Mouse (Mus musculus) adrenal gland, postnatal 0 days (tissue): ENCODE measurements around the gene Eomes. TPM values are rescaled to one million over a fixed set of nuclear protein-coding genes. Genes with fewer than 3 reads are reported as not detected.

Experiments used
- polyA plus RNA-seq: library from polyadenylated mRNA; unstranded; fragments of >200 nt; fragmentation: Nextera tagmentation; extraction: Ambion mirVana; gene quantifications from 2 replicates; pipeline ENCODE4 v1.2.1, GENCODE M21; 2015

Eomes gene
- polyA plus RNA-seq, result 0.16 TPM in 1 of 2 replicates, not detected in the other

DNA sequence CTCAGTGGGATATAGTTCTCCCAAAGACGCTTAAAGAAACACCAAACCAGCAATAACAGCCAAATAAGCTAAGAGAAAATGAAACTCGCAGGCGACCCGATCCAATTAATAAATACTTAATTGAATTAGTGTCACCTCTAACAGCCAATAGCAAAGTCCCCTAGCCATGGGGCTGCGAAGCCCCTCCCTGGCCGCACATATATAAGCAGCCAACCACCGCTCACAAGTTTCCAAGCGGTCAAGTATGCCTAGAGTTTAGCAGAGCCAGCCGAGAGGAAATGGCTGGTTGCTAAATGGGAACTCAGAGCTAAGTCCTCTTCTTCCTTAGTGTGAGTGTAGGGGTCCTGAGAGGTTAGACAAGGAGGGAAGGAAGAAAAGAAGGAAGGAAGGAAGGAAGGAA lies at the start of gene Eomes:
TSS of gene Eomes (plus strand) at position 252 of the 400 bp plus-strand sequence.

DNA sequence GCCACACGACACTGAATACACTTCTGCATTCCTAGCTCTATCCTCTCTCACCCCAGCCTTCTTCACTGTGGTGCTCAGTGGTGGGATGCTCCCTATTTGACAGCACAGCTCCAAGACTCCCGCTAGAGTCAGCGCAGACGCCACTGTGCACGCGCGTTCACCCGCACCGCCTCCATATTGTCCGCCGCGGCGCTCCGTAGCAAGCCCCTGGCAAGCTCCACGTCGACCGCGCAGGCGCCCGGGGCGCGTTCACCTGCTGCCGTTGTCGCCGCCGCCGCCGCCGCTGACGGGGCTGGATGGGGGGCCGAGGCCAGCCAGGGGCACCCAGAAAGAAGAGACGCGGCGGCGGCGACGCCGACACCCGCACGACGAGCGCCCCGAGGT lies 28.0 kb downstream of the Eomes start, which contains the start of gene Golga4:
TSS of gene Golga4 (plus strand) at position 248 of the 384 bp plus-strand sequence.

Other genes starting within 250 kb of the Eomes start
- gene Golga4, start 28.1 kb downstream of the Eomes start, polyA plus RNA-seq, result 23.0 and 37.4 TPM in 2 replicates
- 19.9 and 26.4 TPM in 2 replicates for gene Itga9, start 128.5 kb downstream of the Eomes start, polyA plus RNA-seq